Mouse (Mus musculus): ENCODE results near the gene Cox16. TPM values are rescaled to one million over a fixed set of nuclear protein-coding genes. Genes with fewer than 3 reads are reported as not detected.

The Cox16 gene
- polyA plus RNA-seq, 1 experiment from 2014 or later: 121 TPM

GRCm38 (mm10) chr12:81321021-81321420 lies 163.9 kb downstream of the Cox16 start:
- H3K9ac ChIP-seq: no peak overlapping the region
- no peak overlapping the region for H3K4me3 ChIP-seq
- no peaks in the 10 kb centered on the region for H3K36me3 ChIP-seq
- H3K4me2 ChIP-seq (replicated peaks): no peak overlapping the region
- ATAC-seq (ENCODE audit: insufficient number of reproducible peaks, insufficient read depth, low FRiP score, low TSS enrichment): no peak
- peaks cover 5% of the 10 kb centered on the region; the same call in 1 of the 2 replicates for H3K4me1 ChIP-seq
- H3K9me3 ChIP-seq: no peaks in the 10 kb centered on the region
- H3K27me3 ChIP-seq: no peaks in the 10 kb centered on the region
- H3K27ac ChIP-seq: no peak overlapping the region
- 81% methylated on average over 1 of the region's 1 CpGs for WGBS

GRCm38 (mm10) chr12:81317811-81318210 lies 167.1 kb downstream of the Cox16 start:
- Histone ChIP-seq H3K27me3 (no peaks in the 10 kb centered on the region), H3K4me1 (peaks cover 5% of the 10 kb centered on the region; the same call in 1 of the 2 replicates), H3K4me3 (no peak overlapping the region), H3K27ac (no peak overlapping the region), H3K36me3 (no peaks in the 10 kb centered on the region), H3K4me2 (replicated peaks) (no peak overlapping the region), H3K9ac (no peak overlapping the region), H3K9me3 (no peaks in the 10 kb centered on the region)
- WGBS: 13% methylated on average over 2 of the region's 2 CpGs
- ATAC-seq (ENCODE audit: insufficient number of reproducible peaks, insufficient read depth, low FRiP score, low TSS enrichment): no peak

GRCm38 (mm10) chr12:81315953-81316352 lies 169.0 kb downstream of the Cox16 start:
- Histone ChIP-seq H3K4me3 (no peak overlapping the region), H3K4me1 (peaks cover under 1% of the 10 kb centered on the region; the same call in 1 of the 2 replicates), H3K27ac (no peak overlapping the region), H3K4me2 (replicated peaks) (no peak overlapping the region), H3K36me3 (no peaks in the 10 kb centered on the region), H3K9ac (no peak overlapping the region), H3K9me3 (no peaks in the 10 kb centered on the region), H3K27me3 (no peaks in the 10 kb centered on the region)
- WGBS: 90% methylated on average over 5 of the region's 5 CpGs
- ATAC-seq (ENCODE audit: insufficient number of reproducible peaks, insufficient read depth, low FRiP score, low TSS enrichment): no peak

Other genes with a start within 250 kb of the Cox16 start
- 0.73 and 1.1 TPM in 2 replicates for gene Slc8a3, start 151.9 kb downstream of the Cox16 start, polyA plus RNA-seq (2016; fragmentation: Nextera tagmentation; extraction: Ambion mirVana)
- gene Gm4787, start 105.7 kb downstream of the Cox16 start, polyA plus RNA-seq (2016; fragmentation: Nextera tagmentation; extraction: Ambion mirVana): 0.19 and 0.22 TPM in 2 replicates
- gene Adam4, start 63.2 kb downstream of the Cox16 start, polyA plus RNA-seq (2016; fragmentation: Nextera tagmentation; extraction: Ambion mirVana): 0.59 and 0.63 TPM in 2 replicates
- gene Gm20498, start 47.8 kb upstream of the Cox16 start, polyA plus RNA-seq (2016; fragmentation: Nextera tagmentation; extraction: Ambion mirVana): 27.2 and 27.5 TPM in 2 replicates
- 40.5 and 41.2 TPM in 2 replicates for gene Synj2bp, start 47.8 kb upstream of the Cox16 start, polyA plus RNA-seq (2016; fragmentation: Nextera tagmentation; extraction: Ambion mirVana)
- 0.29 and 0.66 TPM in 2 replicates for gene Adam21, start 83.3 kb upstream of the Cox16 start, polyA plus RNA-seq (2016; fragmentation: Nextera tagmentation; extraction: Ambion mirVana)
- gene Med6, start 109.9 kb upstream of the Cox16 start, polyA plus RNA-seq (2016; fragmentation: Nextera tagmentation; extraction: Ambion mirVana): 77.6 and 80.4 TPM in 2 replicates
- gene Ttc9, start 146.1 kb upstream of the Cox16 start, polyA plus RNA-seq (2016; fragmentation: Nextera tagmentation; extraction: Ambion mirVana): 2.8 and 3.0 TPM in 2 replicates